Mouse (Mus musculus) liver, embryonic 13.5 days (tissue): ENCODE data around the gene Olfr279. TPM values are rescaled to one million over a fixed set of nuclear protein-coding genes. Genes with fewer than 3 reads are reported as not detected.

Experiments used
- ATAC-seq: fragments of 200-750 bp; cut with Nextera tagmentation; 2 replicates; pipeline ENCODE4 v1.8.0; 2017; ENCODE audit warnings: low read depth, mild to moderate bottlenecking, moderate number of reproducible peaks, moderate library complexity
- DNase-seq: peaks from one replicate; pipeline ENCODE4 v3.0.0; 2022
- H3K27ac ChIP-seq: fragments of 300-500 bp; sonication (generic); 2 replicates; pipeline ENCODE4 v1.5.1; 2015; ENCODE audit warnings: moderate library complexity, mild to moderate bottlenecking, inconsistent platforms
- H3K27me3 ChIP-seq: fragments of 300-500 bp; sonication (generic); 2 replicates; pipeline ENCODE4 v1.6.1; 2015; ENCODE audit warnings: mild to moderate bottlenecking, inconsistent platforms
- H3K36me3 ChIP-seq: fragments of 300-500 bp; sonication (generic); 2 replicates; pipeline ENCODE4 v1.6.1; 2015; ENCODE audit warnings: mild to moderate bottlenecking, inconsistent platforms
- H3K4me1 ChIP-seq: fragments of 300-500 bp; sonication (generic); replicated peaks from 2 replicates; pipeline ENCODE4 v1.6.1; 2015; ENCODE audit warnings: inconsistent platforms
- H3K4me2 ChIP-seq: fragments of 300-500 bp; sonication (generic); 2 replicates; pipeline ENCODE4 v1.6.1; 2015; ENCODE audit warnings: inconsistent platforms, mild to moderate bottlenecking, moderate library complexity
- H3K4me3 ChIP-seq: fragments of 300-500 bp; sonication (generic); replicated peaks from 2 replicates; pipeline ENCODE4 v1.5.1; 2015; ENCODE audit warnings: mild to moderate bottlenecking, inconsistent platforms
- H3K9ac ChIP-seq: fragments of 300-500 bp; sonication (generic); 2 replicates; pipeline ENCODE4 v1.6.1; 2015; ENCODE audit warnings: mild to moderate bottlenecking, inconsistent platforms
- H3K9me3 ChIP-seq: fragments of 300-500 bp; sonication (generic); replicated peaks from 2 replicates; pipeline ENCODE4 v1.6.1; 2016; ENCODE audit warnings: inconsistent platforms
- WGBS: fragments of 180-500 bp; shearing (Covaris S2); methylation state at CpG from one replicate; pipeline ENCODE4 v1.1.7; 2015; ENCODE audit not compliant: insufficient replicate concordance; 5-methylcytosine and 5-hydroxymethylcytosine counted together
- polyA plus RNA-seq: library from polyadenylated mRNA; unstranded; fragments of >200 nt; fragmentation: Nextera tagmentation; extraction: Ambion mirVana; gene quantifications from 2 replicates; pipeline ENCODE4 v1.2.1, GENCODE M21; 2015

Gene Olfr279
- polyA plus RNA-seq, 1 experiment from 2014 or later = not detected

- DNase-seq = no peak
- Histone ChIP-seq H3K4me3 (peak overlapping the region; percentile 87), H3K27me3 (no peaks in the 10 kb centered on the region), H3K9ac (peak overlapping the region; percentile 91), H3K4me1 (peaks cover 38% of the 10 kb centered on the region), H3K4me2 (peak overlapping the region; percentile 88), H3K27ac (peak overlapping the region; percentile 96; the same call in 1 of the 2 replicates), H3K36me3 (peaks cover 47% of the 10 kb centered on the region), H3K9me3 (no peaks in the 10 kb centered on the region)
- WGBS = 15% methylated on average over 5 of the region's 5 CpGs
- no peak for ATAC-seq
Observed at GRCm38 (mm10) chr15:98532281-98532680, 40.1 kb downstream of the Olfr279 start.

GRCm38 (mm10) chr15:98533035-98533531 lies 40.9 kb downstream of the Olfr279 start:
- no peak for ATAC-seq
- H3K27ac ChIP-seq = peak overlapping the region; percentile 96

GRCm38 (mm10) chr15:98533881-98534627 lies 41.9 kb downstream of the Olfr279 start, which contains the start of gene Kansl2:
Kansl2 (minus strand) TSS chr15:98534264.
- WGBS = under 1% methylated on average over 70 of the region's 70 CpGs
- ATAC-seq = peak; percentile 99

More at GRCm38 (mm10) chr15:98533035-98533531, 40.9 kb downstream of the Olfr279 start:
- peak overlapping the region; percentile 91 for H3K9ac ChIP-seq
- H3K4me2 ChIP-seq = peak overlapping the region; percentile 88
- WGBS = under 1% methylated on average over 18 of the region's 18 CpGs
- H3K4me1 ChIP-seq = peaks cover 30% of the 10 kb centered on the region
- peak overlapping the region; percentile 87 for H3K4me3 ChIP-seq
- no peak for DNase-seq
- no peaks in the 10 kb centered on the region for H3K9me3 ChIP-seq
- H3K36me3 ChIP-seq = peaks cover 39% of the 10 kb centered on the region
- H3K27me3 ChIP-seq = no peaks in the 10 kb centered on the region

GRCm38 (mm10) chr15:98535921-98536320 lies 43.7 kb downstream of the Olfr279 start:
- no peak for ATAC-seq
- 77% methylated on average over 4 of the region's 4 CpGs for WGBS
- Histone ChIP-seq H3K4me3 (no peak overlapping the region), H3K27me3 (no peaks in the 10 kb centered on the region), H3K4me2 (no peak overlapping the region), H3K9ac (no peak overlapping the region), H3K36me3 (peaks cover 27% of the 10 kb centered on the region), H3K27ac (no peak overlapping the region), H3K9me3 (no peaks in the 10 kb centered on the region), H3K4me1 (peaks cover 36% of the 10 kb centered on the region)
- no peak for DNase-seq

More at GRCm38 (mm10) chr15:98533881-98534627, 41.9 kb downstream of the Olfr279 start, which contains the start of gene Kansl2:
- no peaks in the 10 kb centered on the region for H3K27me3 ChIP-seq
- peak within 1 kb of the TSS; percentile 87 for H3K4me3 ChIP-seq
- H3K36me3 ChIP-seq = peaks cover 33% of the 10 kb centered on the region
- H3K27ac ChIP-seq = peak within 1 kb of the TSS; percentile 96
- DNase-seq = peak; percentile 98
- no peaks in the 10 kb centered on the region for H3K9me3 ChIP-seq
- H3K4me2 ChIP-seq = peak within 1 kb of the TSS; percentile 88
- H3K4me1 ChIP-seq = peaks cover 29% of the 10 kb centered on the region
- H3K9ac ChIP-seq = peak within 1 kb of the TSS; percentile 91

- H3K9me3 ChIP-seq = no peaks in the 10 kb centered on the region
- peaks cover 29% of the 10 kb centered on the region for H3K4me1 ChIP-seq
- H3K9ac ChIP-seq = no peak overlapping the region
- WGBS = 81% methylated on average over 8 of the region's 8 CpGs
- ATAC-seq (no peak), DNase-seq (no peak)
- H3K4me2 ChIP-seq = no peak overlapping the region
- H3K36me3 ChIP-seq = peaks cover 27% of the 10 kb centered on the region
- no peaks in the 10 kb centered on the region for H3K27me3 ChIP-seq
- no peak overlapping the region for H3K27ac ChIP-seq
- no peak overlapping the region for H3K4me3 ChIP-seq
Observed at GRCm38 (mm10) chr15:98536828-98537510, 44.8 kb downstream of the Olfr279 start.

- DNase-seq (no peak), ATAC-seq (no peak)
- no peak overlapping the region for H3K9ac ChIP-seq
- 72% methylated on average over 4 of the region's 4 CpGs for WGBS
- no peak overlapping the region for H3K4me2 ChIP-seq
- H3K4me3 ChIP-seq = no peak overlapping the region
- peaks cover 23% of the 10 kb centered on the region for H3K4me1 ChIP-seq
- H3K9me3 ChIP-seq = no peaks in the 10 kb centered on the region
- peaks cover 34% of the 10 kb centered on the region for H3K36me3 ChIP-seq
- H3K27me3 ChIP-seq = no peaks in the 10 kb centered on the region
- no peak overlapping the region for H3K27ac ChIP-seq
Observed at GRCm38 (mm10) chr15:98537923-98538322, 45.7 kb downstream of the Olfr279 start.

GRCm38 (mm10) chr15:98541064-98541463 lies 48.9 kb downstream of the Olfr279 start:
- Histone ChIP-seq H3K4me2 (no peak overlapping the region), H3K36me3 (peaks cover 66% of the 10 kb centered on the region), H3K9me3 (no peaks in the 10 kb centered on the region), H3K27me3 (no peaks in the 10 kb centered on the region), H3K4me1 (peaks cover 12% of the 10 kb centered on the region; the same call in 1 of the 2 replicates), H3K4me3 (no peak overlapping the region), H3K27ac (no peak overlapping the region), H3K9ac (no peak overlapping the region)
- ATAC-seq (no peak), DNase-seq (no peak)
- WGBS = 40% methylated on average over 6 of the region's 6 CpGs

- Histone ChIP-seq H3K27me3 (no peaks in the 10 kb centered on the region), H3K36me3 (peaks cover 87% of the 10 kb centered on the region), H3K4me3 (no peak overlapping the region), H3K27ac (no peak overlapping the region), H3K4me2 (no peak overlapping the region), H3K9ac (no peak overlapping the region), H3K4me1 (peaks cover 12% of the 10 kb centered on the region; the same call in 1 of the 2 replicates), H3K9me3 (no peaks in the 10 kb centered on the region)
- 88% methylated on average over 4 of the region's 4 CpGs for WGBS
- ATAC-seq (no peak), DNase-seq (no peak)
Observed at GRCm38 (mm10) chr15:98543341-98543740, 51.1 kb downstream of the Olfr279 start.

- no peak overlapping the region for H3K4me3 ChIP-seq
- no peak overlapping the region for H3K9ac ChIP-seq
- no peaks in the 10 kb centered on the region for H3K27me3 ChIP-seq
- DNase-seq (no peak), ATAC-seq (no peak)
- 92% methylated on average over 3 of the region's 3 CpGs for WGBS
- no peak overlapping the region for H3K4me2 ChIP-seq
- H3K36me3 ChIP-seq = peaks cover 95% of the 10 kb centered on the region
- peaks cover 12% of the 10 kb centered on the region; the same call in 1 of the 2 replicates for H3K4me1 ChIP-seq
- H3K9me3 ChIP-seq = no peaks in the 10 kb centered on the region
- H3K27ac ChIP-seq = no peak overlapping the region
Observed at GRCm38 (mm10) chr15:98545151-98545550, 52.9 kb downstream of the Olfr279 start.

GRCm38 (mm10) chr15:98546843-98547242 lies 54.6 kb downstream of the Olfr279 start:
- ATAC-seq = no peak
- H3K27ac ChIP-seq = no peak overlapping the region
- WGBS = 84% methylated on average over 5 of the region's 5 CpGs
- DNase-seq = no peak
- peaks cover 4% of the 10 kb centered on the region; the same call in 1 of the 2 replicates for H3K4me1 ChIP-seq
- no peaks in the 10 kb centered on the region for H3K27me3 ChIP-seq
- no peak overlapping the region for H3K4me2 ChIP-seq
- no peak overlapping the region for H3K9ac ChIP-seq
- peaks cover 97% of the 10 kb centered on the region for H3K36me3 ChIP-seq
- H3K9me3 ChIP-seq = no peaks in the 10 kb centered on the region
- no peak overlapping the region for H3K4me3 ChIP-seq
